Mouse (Mus musculus) gastrocnemius, postnatal 4 days (tissue): ENCODE results near the gene Adgrg2. TPM values are rescaled to one million over a fixed set of nuclear protein-coding genes. Genes with fewer than 3 reads are reported as not detected.

Experiments used
- DNase-seq, 2 experiments: peaks; one replicate each; pipeline ENCODE4 v3.0.0; 2021 to 2022; ENCODE audit warnings: low spot score in 2 of 2, mixed read lengths in 2 of 2
- total RNA-seq, 2 experiments: library from RNA; stranded (reverse); gene quantifications; 2 replicates each; pipeline ENCODE4 v1.2.3; 2021

The Adgrg2 gene
- total RNA-seq, 2 experiments from 2014 or later, result 4.9 to 7.4 TPM

DNA sequence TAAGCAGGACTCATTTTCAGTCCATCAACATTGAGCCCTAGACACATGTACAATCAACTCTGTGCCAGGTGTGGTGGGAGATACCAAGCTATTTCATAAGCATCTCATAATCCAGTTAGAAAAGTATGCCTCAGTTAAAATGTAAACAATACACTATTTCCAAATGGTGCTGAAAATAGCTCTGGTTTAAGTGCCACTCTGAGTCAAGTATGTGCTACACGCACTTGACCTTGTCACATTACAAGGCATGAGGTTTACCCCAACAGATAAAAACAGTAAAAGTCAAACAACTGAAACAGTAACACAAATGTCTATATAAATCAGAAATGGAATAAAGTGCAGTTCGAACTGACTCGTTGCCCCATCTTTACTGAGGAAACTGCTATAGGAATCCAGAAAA lies 110.6 kb downstream of the Adgrg2 start:
- DNase-seq, result no peak

DNA sequence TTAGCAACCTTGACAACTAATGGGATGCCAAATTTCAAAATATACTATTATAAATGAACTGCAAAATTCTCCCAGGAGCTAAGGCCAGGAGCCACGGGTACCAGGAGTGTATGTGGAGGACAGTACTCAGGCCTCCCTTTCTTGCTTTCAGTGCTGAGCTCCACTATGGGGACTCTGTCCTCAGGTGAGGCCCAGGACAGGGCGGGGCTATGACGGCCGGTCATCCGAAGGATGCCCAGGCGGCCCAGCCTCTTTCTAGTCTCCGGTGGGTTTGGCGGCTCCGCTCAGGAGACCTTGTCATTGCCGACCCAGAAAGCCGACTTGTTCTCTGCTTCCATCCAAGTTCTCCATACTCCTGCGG lies 111.2 kb downstream of the Adgrg2 start:
- DNase-seq, result no peak

DNA sequence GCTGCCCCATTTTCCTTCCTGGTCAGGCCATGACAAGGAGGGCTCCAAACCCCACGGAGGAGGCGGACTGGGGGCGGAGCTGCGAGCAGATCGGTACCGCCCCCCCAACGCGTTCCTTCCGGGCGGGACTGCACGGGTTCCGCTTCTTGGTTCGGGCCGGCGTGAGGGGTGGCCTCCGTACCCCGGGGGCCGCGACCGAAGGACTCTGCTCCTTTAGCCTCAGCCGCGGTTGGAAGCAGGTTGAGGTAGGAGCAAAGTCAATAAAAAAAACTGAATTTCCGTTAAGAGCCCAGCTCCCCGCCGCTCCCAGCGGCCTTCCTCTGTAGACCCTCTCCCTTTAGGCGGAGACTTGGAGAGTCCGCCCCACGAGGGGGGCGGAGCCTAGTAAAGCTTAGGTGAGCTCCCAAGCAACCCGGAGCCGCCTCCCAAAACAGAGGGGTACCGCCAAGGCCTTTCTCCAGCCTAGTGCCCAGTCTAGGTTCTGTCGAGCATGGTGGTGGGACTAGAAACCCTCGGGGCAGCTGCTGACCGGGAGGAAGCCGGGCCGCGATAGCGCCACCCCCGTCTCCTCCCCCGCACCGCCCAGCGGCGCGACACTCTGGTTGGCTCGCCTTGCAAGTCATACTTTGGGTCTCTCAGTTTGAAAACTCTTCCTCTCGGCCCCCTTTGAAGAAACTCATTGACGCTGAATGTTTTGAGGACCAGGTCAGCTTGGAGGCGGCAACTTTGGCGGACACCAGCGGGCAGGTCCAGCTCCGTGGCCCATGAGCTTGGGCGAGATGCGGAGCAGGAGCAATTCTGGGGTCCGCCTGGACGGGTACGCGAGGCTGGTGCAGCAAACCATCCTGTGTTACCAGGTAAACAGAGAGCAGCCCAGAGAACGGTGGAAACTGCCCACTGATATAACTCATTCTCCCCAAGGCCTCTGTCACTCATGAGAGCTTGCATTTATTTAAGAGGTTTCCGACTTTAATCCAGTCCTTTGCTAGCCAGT lies 111.9 kb downstream of the Adgrg2 start, which contains the start of gene Phka2:
Gene Phka2, plus strand, starts transcription at position 119 of the 994 bp plus-strand sequence.
- DNase-seq, result peak; percentile 63 to 84

DNA sequence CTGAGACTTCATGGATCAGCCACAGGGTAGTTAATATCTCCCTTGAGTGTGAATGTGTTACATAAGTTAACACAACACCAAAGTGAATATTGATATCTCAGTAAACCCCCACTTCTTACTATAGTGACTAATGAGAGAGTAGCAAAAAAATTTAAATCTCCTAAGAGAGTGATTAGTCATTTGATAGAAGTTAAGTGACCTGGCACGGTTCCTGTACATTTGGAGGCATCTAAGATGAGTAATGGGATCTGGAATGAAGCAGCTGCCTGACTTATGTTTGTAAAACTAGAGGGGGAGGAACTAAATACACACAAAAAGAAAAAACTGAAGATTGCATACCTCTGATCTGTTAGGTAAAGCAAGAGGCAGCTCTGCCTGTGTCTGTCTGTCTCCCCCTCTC lies 118.6 kb downstream of the Adgrg2 start:
- no peak for DNase-seq

DNA sequence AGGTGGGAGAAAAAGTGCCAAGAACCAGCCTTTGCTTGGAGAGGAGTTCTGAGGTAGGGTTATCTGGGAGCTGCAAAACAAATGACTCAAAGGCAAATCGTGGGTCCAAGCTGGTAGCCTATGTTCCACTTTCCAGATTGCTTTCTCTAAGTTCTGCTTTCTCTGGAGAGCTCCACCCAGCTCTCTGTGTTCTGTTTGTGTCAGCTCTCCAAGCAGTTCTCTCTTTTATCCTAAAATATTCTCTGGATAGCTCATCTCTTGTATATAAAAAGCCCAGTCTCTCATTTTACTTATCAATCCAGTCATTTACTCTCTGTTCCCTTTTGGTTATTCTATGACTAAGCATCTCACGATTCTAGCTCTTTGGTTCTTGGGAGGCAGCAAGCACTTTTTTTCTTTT lies 119.7 kb downstream of the Adgrg2 start:
- no peak for DNase-seq

DNA sequence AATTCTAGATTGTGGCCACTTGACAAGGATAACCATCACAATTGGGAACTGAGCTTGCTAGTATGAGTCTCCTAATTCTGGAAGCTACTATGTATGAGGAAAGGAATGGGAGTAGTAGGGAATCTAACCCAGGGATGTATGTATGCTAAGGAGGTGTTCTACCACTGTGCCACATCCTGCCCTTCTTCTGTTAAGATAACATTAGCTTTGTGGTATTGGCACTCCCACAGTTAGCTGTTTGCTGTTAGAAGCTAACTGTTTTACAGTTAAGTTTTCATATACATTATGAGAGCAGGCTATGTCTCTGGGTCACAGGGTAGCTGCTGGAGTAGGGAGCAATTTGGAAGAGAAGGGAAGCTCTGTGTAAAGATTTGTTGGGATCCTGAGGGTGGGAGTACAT lies 125.5 kb downstream of the Adgrg2 start:
- no peak for DNase-seq

DNA sequence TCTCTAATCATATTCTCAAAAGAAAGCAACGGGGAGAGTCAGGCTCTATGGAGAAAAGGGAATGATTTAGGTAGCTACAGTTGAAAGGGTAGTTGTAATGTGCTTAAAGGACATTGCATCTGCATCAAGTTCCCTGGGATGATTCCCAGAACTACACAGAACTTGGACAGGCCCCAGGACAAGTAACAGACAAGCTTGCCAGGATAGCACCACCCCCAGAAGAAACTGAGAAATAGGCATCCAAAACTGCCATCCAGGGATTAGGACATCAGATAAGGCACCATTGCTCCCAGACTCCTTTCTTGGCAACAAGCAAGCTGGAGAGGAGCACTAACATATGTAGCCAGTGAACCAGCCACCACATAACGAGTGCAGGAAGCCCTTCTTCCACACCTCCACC lies 152.3 kb downstream of the Adgrg2 start:
- no peak for DNase-seq

Other genes with a start within 250 kb of the Adgrg2 start
- 10 to 100 TPM; 25.4 to 35.0 TPM for gene Phka2, start 111.5 kb downstream of the Adgrg2 start, total RNA-seq